Mouse (Mus musculus): Measurements from ENCODE around the gene Myo6. TPM values are rescaled to one million over a fixed set of nuclear protein-coding genes. Genes with fewer than 3 reads are reported as not detected.

Myo6 gene
- 87.9 TPM for polyA plus RNA-seq (2014; fragmentation: Illumina TruSeq; extraction: RNeasy Lipid Tissue Mini Kit (QIAGEN cat#74804); ENCODE audit: low read depth, low replicate concordance)

GRCm38 (mm10) chr9:80164611-80165474 lies at the start of gene Myo6:
Gene Myo6, plus strand, starts transcription at chr9:80165031.

Other genes with a start within 250 kb of the Myo6 start
- gene Filip1, start 152.2 kb upstream of the Myo6 start, polyA plus RNA-seq (2014; fragmentation: Illumina TruSeq; extraction: RNeasy Lipid Tissue Mini Kit (QIAGEN cat#74804); ENCODE audit: low read depth, low replicate concordance), result 6.8 TPM
- 58.9 TPM for gene Senp6, start 98.1 kb upstream of the Myo6 start, polyA plus RNA-seq (2014; fragmentation: Illumina TruSeq; extraction: RNeasy Lipid Tissue Mini Kit (QIAGEN cat#74804); ENCODE audit: low read depth, low replicate concordance)